Mouse (Mus musculus): ENCODE data around the gene Hdac7. TPM values are rescaled to one million over a fixed set of nuclear protein-coding genes. Genes with fewer than 3 reads are reported as not detected.

Gene Hdac7
- total RNA-seq (2014; rRNA removed) (22.4 and 24.2 TPM in 2 replicates), polyA plus RNA-seq (2015; fragmentation: Nextera tagmentation; extraction: Ambion mirVana) (28.7 and 29.2 TPM in 2 replicates)

GRCm38 (mm10) chr15:97844037-97845034, at the start of gene Hdac7:
Gene Hdac7 (minus strand): TSS chr15:97844502.
- Histone ChIP-seq H3K36me3 (ENCODE audit: insufficient read depth, low read length) (no peaks in the 10 kb centered on the region), H3K27me3 (ENCODE audit: insufficient read depth, low read length) (no peaks in the 10 kb centered on the region), H3K27ac (ENCODE audit: low read depth, low read length) (no peak within 1 kb of the TSS), H3K9ac (replicated peaks; ENCODE audit: low read length, poor library complexity, severe bottlenecking) (no peak within 1 kb of the TSS), H3K4me1 (ENCODE audit: insufficient read depth, low read length) (no peaks in the 10 kb centered on the region), H3K9me3 (ENCODE audit: low read length) (no peaks in the 10 kb centered on the region), H3K4me3 (ENCODE audit: low read depth, low read length) (no peak within 1 kb of the TSS), H3K4me2 (ENCODE audit: low read depth, low read length, poor library complexity, severe bottlenecking) (no peak within 1 kb of the TSS)
- DNase-seq (ENCODE audit: low spot score) (no peak), ATAC-seq (ENCODE audit: low FRiP score) (no peak)
- TF ChIP-seq CTCF (IDR thresholded peaks at IDR 0.05), result no peak
- 74% methylated on average over 19 of the region's 19 CpGs for WGBS

GRCm38 (mm10) chr15:97892506-97892905, 48.2 kb upstream of the Hdac7 start:
- DNase-seq (ENCODE audit: low spot score) (no peak), ATAC-seq (ENCODE audit: low FRiP score) (no peak)
- Histone ChIP-seq H3K9me3 (ENCODE audit: low read length) (no peaks in the 10 kb centered on the region), H3K4me1 (ENCODE audit: insufficient read depth, low read length) (no peaks in the 10 kb centered on the region), H3K9ac (replicated peaks; ENCODE audit: low read length, poor library complexity, severe bottlenecking) (no peak overlapping the region), H3K36me3 (ENCODE audit: insufficient read depth, low read length) (no peaks in the 10 kb centered on the region), H3K4me3 (ENCODE audit: low read depth, low read length) (no peak overlapping the region), H3K27me3 (ENCODE audit: insufficient read depth, low read length) (no peaks in the 10 kb centered on the region), H3K27ac (ENCODE audit: low read depth, low read length) (no peak overlapping the region), H3K4me2 (ENCODE audit: low read depth, low read length, poor library complexity, severe bottlenecking) (no peak overlapping the region)
- TF ChIP-seq CTCF (IDR thresholded peaks at IDR 0.05), result no peak
- WGBS, result 68% methylated on average over 8 of the region's 8 CpGs

- no peak overlapping the region for H3K4me3 ChIP-seq (ENCODE audit: low read depth, low read length)
- no peak for TF ChIP-seq CTCF (IDR thresholded peaks at IDR 0.05)
- H3K27ac ChIP-seq (ENCODE audit: low read depth, low read length), result no peak overlapping the region
- DNase-seq (ENCODE audit: low spot score) (no peak), ATAC-seq (ENCODE audit: low FRiP score) (no peak)
- no peaks in the 10 kb centered on the region for H3K4me1 ChIP-seq (ENCODE audit: insufficient read depth, low read length)
- H3K4me2 ChIP-seq (ENCODE audit: low read depth, low read length, poor library complexity, severe bottlenecking), result no peak overlapping the region
- no peaks in the 10 kb centered on the region for H3K27me3 ChIP-seq (ENCODE audit: insufficient read depth, low read length)
- no peaks in the 10 kb centered on the region for H3K9me3 ChIP-seq (ENCODE audit: low read length)
- WGBS, result 87% methylated on average over 10 of the region's 10 CpGs
- H3K9ac ChIP-seq (replicated peaks; ENCODE audit: low read length, poor library complexity, severe bottlenecking), result no peak overlapping the region
- no peaks in the 10 kb centered on the region for H3K36me3 ChIP-seq (ENCODE audit: insufficient read depth, low read length)
Observed at GRCm38 (mm10) chr15:97890450-97890849, 46.1 kb upstream of the Hdac7 start.

- WGBS, result 47% methylated on average over 11 of the region's 11 CpGs
Observed at GRCm38 (mm10) chr15:97890017-97890416, 45.7 kb upstream of the Hdac7 start.

GRCm38 (mm10) chr15:97887541-97888016, 43.3 kb upstream of the Hdac7 start:
- Histone ChIP-seq H3K36me3 (ENCODE audit: insufficient read depth, low read length) (no peaks in the 10 kb centered on the region), H3K27ac (ENCODE audit: low read depth, low read length) (no peak overlapping the region), H3K4me3 (ENCODE audit: low read depth, low read length) (no peak overlapping the region), H3K27me3 (ENCODE audit: insufficient read depth, low read length) (no peaks in the 10 kb centered on the region), H3K9ac (replicated peaks; ENCODE audit: low read length, poor library complexity, severe bottlenecking) (no peak overlapping the region), H3K4me2 (ENCODE audit: low read depth, low read length, poor library complexity, severe bottlenecking) (no peak overlapping the region), H3K9me3 (ENCODE audit: low read length) (no peaks in the 10 kb centered on the region), H3K4me1 (ENCODE audit: insufficient read depth, low read length) (no peaks in the 10 kb centered on the region)
- ATAC-seq (ENCODE audit: low FRiP score), result no peak
- WGBS, result 85% methylated on average over 10 of the region's 10 CpGs
- TF ChIP-seq CTCF (IDR thresholded peaks at IDR 0.05), result no peak
- no peak for DNase-seq (ENCODE audit: low spot score)

More at GRCm38 (mm10) chr15:97890017-97890416, 45.7 kb upstream of the Hdac7 start:
- TF ChIP-seq CTCF (IDR thresholded peaks at IDR 0.05), result no peak
- Histone ChIP-seq H3K9me3 (ENCODE audit: low read length) (no peaks in the 10 kb centered on the region), H3K36me3 (ENCODE audit: insufficient read depth, low read length) (no peaks in the 10 kb centered on the region), H3K4me2 (ENCODE audit: low read depth, low read length, poor library complexity, severe bottlenecking) (no peak overlapping the region), H3K4me1 (ENCODE audit: insufficient read depth, low read length) (no peaks in the 10 kb centered on the region), H3K27ac (ENCODE audit: low read depth, low read length) (no peak overlapping the region), H3K9ac (replicated peaks; ENCODE audit: low read length, poor library complexity, severe bottlenecking) (no peak overlapping the region), H3K27me3 (ENCODE audit: insufficient read depth, low read length) (no peaks in the 10 kb centered on the region), H3K4me3 (ENCODE audit: low read depth, low read length) (no peak overlapping the region)
- no peak for ATAC-seq (ENCODE audit: low FRiP score)
- DNase-seq (ENCODE audit: low spot score), result peak; percentile 21

GRCm38 (mm10) chr15:97881423-97881822, 37.1 kb upstream of the Hdac7 start:
- H3K36me3 ChIP-seq (ENCODE audit: insufficient read depth, low read length), result no peaks in the 10 kb centered on the region
- no peak overlapping the region for H3K4me2 ChIP-seq (ENCODE audit: low read depth, low read length, poor library complexity, severe bottlenecking)
- no peak for TF ChIP-seq CTCF (IDR thresholded peaks at IDR 0.05)
- H3K4me1 ChIP-seq (ENCODE audit: insufficient read depth, low read length), result no peaks in the 10 kb centered on the region
- H3K27ac ChIP-seq (ENCODE audit: low read depth, low read length), result no peak overlapping the region
- no peak for ATAC-seq (ENCODE audit: low FRiP score)
- no peak for DNase-seq (ENCODE audit: low spot score)
- H3K9me3 ChIP-seq (ENCODE audit: low read length), result no peaks in the 10 kb centered on the region
- no peak overlapping the region for H3K9ac ChIP-seq (replicated peaks; ENCODE audit: low read length, poor library complexity, severe bottlenecking)
- H3K27me3 ChIP-seq (ENCODE audit: insufficient read depth, low read length), result no peaks in the 10 kb centered on the region
- 92% methylated on average over 8 of the region's 8 CpGs for WGBS
- H3K4me3 ChIP-seq (ENCODE audit: low read depth, low read length), result no peak overlapping the region

All from midbrain, postnatal 0 days (tissue).